Mouse (Mus musculus): ENCODE measurements at regions not wholly inside any gene's neighbourhood (a gene's known extent, or its start where the extent isn't known, plus 50 kb on each side); places are given as distances from the start of the nearest gene placed in this dataset.

DNA sequence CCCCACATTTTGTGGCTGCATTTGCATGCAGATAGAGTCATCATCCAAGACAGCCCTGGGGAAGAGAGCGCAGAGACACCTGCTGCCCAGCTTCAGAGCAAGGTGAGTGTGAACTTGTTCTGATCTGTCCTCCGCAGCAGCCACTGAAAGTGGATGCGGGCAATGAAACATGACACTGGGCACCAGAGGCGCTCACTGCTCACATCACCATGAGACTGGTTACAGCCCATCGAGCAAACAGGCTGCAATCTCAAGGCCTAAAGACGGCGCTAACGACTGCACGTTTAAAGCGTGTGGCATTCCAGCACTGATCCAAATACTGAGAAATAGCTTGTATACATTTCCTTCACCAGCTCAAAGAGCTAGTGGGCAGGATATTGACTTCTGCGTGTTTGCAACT lies 65.8 kb downstream of the Barhl2 start:
- intact Hi-C loops (cut with DNase I) = no loop called here

DNA sequence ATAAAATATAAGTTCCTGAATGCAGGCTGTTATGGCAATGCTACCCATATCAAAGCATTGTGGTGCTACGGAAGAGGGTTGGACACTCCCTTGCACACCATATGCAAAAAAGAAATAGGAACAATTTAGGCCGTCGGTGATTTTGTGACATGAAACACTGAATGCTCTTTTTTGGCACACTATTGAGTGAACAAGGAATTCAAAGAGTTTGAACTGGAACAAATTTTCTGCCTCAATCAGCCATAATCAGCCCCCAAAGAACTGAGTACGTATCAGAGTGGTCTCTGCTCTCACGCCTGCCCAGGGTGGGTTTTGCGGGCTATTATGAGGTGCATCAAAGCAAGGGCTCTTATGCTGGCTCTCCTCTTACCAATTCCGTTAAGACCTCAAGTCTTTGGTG lies 71.3 kb downstream of the Barhl2 start:
- no peak for DNase-seq
- intact Hi-C loops (cut with DNase I) = no loop called here

More for the DNA sequence above, 65.8 kb downstream of the Barhl2 start:
- DNase-seq = no peak

DNA sequence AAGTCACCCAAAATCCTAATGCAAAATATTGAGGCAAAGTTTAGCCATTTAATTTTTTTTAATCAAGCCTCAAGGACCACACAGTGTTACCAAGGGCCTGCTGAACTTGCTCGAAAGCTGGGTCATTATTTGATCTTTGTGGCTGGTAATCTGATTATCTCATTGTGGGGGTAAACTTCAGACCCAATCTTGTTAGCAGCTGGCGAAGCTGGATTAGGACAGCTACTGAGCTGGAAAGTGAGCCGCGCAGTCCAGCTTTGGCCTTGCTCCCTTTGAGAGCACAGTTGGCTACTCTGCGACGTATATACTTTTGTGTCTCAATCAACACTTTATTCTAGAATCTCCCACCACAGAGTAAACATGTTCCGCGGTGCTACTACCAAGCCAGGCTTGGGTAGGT lies 72.1 kb downstream of the Barhl2 start:
- no peak for DNase-seq
- intact Hi-C loops (cut with DNase I) = no loop called here

DNA sequence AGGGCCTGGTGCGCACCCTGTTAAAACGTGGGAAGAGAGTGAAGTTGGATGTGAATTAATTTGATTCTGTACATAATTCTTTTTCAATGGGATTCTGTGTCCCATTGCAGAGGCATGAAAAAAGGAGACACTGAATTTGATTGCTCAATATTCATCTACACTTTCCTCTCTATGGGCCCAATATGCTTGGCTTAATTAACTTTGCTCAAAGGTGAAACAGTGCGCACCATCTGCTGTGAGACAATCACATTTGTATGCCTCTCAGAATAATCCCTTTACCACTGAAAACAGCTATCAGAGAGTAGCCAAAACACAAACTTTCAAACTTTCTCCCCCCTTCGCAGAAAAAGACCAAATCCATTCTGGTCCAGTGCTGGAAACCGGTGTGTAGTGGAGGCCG lies 72.7 kb downstream of the Barhl2 start:
- intact Hi-C loops (cut with DNase I) = no loop called here
- no peak for DNase-seq

DNA sequence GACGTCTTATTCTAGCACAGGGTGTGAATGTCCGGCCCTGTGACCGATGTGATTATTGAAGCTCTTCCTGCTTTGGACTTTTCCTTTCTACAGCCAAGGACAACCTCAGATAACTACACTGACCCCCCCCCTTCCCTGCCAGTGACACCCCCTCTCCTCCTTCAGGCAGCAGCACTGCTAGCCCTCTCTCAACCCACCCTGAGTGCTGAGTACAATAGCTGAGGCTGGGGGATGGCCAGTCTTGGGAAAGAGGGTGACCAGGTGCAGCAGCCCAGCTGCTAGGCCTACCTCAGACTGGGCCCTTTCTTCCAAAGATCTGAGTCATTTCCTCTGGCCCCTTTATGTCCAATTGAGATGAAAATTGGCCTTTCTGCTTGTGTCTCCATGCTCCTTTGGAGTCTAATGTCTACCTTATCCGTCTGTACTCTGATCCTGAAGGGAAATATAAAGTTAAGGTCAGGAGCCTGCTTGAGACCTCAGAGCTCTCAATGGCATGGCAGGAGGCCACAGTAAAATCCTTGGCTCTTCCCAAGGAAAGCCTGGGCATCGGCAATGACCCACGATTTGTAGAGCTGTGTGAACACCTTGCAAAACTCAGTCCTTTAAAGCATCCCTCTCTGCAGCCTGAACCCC lies 73.7 kb downstream of the Barhl2 start:
- intact Hi-C loops (cut with DNase I) = no loop called here
- DNase-seq = no peak

DNA sequence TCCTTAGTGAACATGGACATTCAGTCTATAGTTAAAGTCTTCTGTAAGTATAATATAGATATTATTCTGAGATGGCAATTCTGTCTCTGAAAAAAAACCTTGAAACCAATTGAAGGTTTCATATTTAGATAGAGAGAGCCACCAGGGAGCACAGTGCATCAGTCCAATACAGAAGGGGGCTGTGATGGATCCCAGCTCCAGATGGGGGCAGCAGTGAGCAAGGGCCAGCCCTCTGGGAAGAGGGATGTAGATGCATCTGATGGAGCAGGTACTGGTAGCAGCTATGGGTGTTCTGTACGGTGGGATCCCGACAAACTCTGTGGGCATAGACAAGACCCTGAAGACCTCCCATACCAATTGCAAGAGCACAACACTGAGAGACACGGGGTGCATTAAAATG lies 76.0 kb downstream of the Barhl2 start:
- intact Hi-C loops (cut with DNase I) = no loop called here
- DNase-seq = no peak

DNA sequence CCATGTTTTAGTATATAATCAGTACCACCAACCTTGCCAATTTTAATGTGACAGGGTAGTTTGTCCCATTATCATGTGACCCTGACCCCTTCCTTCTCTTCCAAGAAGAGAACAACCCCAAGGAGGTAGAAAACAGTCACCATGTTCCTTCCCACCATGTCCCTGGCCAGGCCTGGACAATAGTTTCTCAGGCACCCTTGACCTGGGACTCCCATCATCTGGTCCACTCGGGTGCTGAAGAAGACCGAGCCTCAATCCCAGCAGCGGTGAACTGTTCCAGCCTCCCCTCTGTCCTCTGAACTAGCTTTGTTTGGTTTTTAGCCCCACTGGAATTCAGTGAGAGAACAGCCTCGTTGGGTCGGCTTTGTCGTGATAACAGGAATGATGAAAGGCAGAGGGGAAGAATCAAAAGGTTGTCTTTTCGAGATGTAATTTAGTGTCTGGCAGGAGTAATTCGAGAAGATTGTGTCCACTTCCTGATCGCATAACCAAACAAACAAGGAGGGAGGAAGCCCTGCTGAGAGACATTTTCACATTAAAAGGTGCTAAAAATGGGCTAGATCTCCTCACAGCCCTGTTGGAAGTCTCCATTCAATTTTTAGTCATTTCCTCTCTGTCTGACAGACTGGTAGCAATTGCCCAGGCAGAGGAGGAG lies 77.2 kb downstream of the Barhl2 start:
- intact Hi-C loops (cut with DNase I) = no loop called here
- DNase-seq = no peak

DNA sequence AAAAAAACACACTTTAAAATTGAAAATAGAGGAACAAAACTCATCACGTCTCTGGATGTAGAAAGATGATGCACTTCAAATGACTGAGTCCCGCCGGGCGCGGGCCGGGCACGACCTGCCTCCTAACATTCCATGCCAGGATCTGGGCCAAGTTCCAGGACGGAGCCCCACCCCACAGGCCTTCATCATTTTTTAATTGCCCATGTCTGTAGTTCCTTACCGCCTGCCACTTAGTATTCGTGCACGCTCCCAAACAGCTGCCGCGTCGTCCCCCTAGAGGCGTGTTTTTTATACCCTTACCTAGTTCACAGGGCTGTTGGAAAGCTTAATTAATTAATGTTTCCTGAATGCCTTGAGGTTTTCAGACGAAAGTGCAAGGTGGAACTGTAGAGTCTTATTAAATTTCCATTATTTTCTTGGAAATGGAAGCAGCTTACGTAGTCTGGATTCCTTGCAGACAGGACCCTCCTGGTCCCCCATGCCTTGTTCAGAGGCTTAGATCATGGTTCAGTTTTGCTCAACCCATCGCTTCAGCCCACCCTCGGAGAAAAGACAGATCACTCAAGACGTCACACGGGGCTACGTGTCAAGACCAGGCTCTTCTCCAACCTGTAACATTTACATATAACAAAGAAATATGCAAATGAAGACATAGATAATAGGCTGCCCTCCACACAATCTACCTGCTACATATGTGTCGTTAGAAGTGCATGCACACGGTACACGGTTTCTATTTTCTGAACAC lies 81.0 kb downstream of the Barhl2 start:
- DNase-seq = no peak
- intact Hi-C loops (cut with DNase I) = no loop called here

DNA sequence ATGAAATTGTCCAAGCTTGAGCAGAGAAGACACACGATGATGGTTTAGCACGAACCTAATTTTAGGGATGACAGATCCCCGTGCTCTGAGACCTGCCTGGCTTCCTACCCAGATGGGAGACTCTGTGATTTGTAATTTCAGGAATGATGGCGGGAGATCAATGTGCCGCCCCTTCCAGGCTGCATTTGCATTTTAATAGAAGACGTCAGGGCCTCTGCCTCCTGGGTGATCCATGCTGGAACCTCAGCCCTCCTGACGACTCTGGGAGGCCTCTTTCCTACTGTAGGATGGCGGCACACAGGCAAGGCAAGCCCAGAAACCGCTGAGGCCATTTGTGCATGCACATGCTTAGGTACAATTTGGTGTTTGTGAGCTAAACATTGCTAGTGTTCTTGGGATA lies 90.1 kb downstream of the Barhl2 start:
- DNase-seq = no peak
- intact Hi-C loops (cut with DNase I) = loop anchor here (10.0 kb wide), 1 partner anchor 287 kb away; no protein-coding TSS in a partner anchor

DNA sequence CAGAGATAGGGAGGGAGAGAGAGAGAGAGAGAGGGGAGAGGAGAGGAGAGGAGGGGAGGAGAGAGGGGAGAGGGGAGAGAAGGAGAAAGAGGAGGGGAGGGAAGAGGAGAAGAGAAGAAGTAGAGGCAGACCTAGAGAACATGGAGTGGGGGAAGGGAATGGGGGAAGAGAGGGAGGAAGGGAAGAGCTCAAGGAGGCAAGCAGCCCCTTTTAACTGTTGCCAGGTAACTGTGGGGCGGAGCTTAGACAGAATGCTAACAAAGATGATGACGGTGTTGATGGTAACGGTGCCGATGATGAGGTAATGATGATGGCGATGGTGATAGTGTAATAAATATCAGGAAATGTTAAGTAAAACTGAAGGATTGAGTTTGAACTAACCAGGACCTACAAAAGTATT lies 90.7 kb downstream of the Barhl2 start:
- no peak for DNase-seq
- intact Hi-C loops (cut with DNase I) = loop anchor here (10.0 kb wide), 1 partner anchor 287 kb away; no protein-coding TSS in a partner anchor

DNA sequence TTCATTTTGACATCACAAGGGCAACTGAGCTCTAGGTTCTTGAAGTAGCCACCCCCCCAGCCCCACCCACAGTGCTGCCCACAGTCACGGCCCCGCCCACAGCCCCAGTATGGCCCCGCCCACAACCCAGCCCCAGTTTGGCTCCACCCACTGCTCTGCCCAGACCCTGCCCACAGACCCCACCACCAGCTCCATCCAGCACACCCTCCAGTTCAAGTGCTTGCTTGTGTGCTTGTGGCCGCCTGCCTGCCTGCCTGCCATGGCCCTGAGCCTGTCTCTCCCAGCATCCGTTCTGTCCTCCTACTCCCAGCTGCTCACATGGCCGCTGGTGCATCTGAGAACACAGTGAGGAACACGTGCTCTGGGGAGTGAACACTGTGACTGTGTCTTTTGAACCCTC lies 92.0 kb downstream of the Barhl2 start:
- DNase-seq = no peak
- intact Hi-C loops (cut with DNase I) = loop anchor here (10.0 kb wide), 1 partner anchor 289 kb away; no protein-coding TSS in a partner anchor

DNA sequence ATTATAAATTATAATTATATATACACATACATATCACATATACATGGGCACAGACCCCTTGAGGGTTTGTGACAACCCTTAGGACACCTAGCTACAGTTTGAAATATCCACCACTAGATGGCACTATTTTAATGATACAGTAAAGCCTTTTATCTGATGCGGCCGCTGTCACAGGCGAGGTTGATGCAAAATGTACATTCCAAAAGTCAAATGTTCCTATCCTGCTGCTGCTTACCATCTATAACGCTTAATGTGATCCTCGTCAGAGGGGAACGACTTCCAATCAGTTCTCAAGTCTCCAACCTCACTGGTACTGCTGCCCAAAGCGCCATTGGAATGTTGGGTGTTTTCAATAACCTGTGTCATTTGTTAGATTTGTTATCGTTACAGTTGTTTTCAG lies 92.9 kb downstream of the Barhl2 start:
- peak in 1 of 2 experiments; percentile 1 for DNase-seq

DNA sequence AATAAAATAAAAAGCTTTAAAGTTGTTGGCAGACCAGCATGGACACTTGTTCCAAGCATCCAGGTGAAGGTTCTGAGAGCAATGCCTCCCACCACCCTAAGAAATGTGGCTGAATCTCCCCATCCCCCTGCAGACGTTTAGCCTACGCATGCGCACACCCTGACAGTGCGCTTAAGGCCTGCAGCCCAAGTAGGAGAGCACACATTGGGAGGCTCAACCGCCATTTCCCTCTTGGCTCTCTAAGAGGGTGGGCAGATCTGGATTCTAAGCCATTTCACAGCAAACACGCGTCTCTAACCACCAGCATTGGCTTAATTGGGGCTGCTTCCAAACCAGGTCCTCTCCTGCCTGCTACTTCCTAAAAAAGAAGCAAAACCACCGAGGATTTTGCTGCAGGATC lies 106.6 kb downstream of the Barhl2 start:
- DNase-seq = no peak
- intact Hi-C loops (cut with DNase I) = no loop called here

More for the DNA sequence above, 92.9 kb downstream of the Barhl2 start:
- intact Hi-C loops (cut with DNase I) = loop anchor here (2.0 to 10.0 kb wide), 2 partner anchors 290 to 426 kb away; no protein-coding TSS in a partner anchor

DNA sequence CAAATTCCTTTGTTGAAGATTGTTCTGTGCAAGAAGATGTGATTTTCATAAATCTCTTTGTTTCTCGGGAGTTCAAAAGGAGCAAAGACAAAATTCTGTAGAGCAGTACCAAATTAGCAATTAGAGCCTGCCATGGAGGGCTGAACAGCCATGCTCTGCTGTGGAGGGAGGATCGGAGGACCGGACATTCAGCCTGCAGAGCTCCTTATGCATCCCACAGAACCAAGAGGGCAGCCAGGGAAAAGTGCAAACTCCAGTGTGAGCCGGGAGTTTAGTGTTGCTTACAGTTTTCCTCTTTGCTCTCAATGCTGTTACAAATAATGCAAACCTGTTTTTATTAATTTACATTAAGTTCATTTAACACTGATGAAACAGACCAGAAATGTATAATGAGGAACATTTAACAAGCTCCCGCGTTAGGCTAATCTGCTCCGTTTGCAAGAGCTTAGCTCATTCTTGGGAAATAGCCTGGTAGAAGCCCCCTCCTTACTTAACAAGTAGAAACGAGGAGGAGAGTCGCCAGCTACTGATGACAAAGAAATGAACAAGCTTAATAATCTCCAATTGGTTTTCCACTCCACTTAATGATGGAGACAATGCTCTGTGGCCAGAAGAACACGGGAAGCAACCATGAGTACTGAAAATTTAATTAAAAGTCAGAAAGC lies 108.0 kb downstream of the Barhl2 start:
- intact Hi-C loops (cut with DNase I) = no loop called here
- no peak for DNase-seq

DNA sequence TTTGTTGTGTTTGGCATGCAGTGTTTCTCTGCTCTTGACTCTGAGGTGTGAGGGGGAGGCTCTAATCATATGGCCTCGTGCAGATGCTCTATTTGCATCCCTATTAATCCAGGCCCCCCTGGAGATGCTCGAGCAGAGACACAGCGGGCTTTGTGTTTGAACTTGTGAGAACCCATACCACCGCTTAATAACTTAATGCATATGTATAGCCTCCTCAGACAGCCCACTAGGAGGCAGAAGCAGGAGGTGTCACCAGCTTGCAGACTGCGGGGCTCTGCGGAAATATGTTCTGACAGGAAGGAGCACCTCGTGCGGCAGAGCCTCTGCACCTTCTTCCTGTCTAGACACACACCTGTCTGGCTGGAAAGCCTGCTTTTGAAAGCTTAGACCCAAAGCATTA lies 113.7 kb downstream of the Barhl2 start:
- DNase-seq = no peak
- intact Hi-C loops (cut with DNase I) = no loop called here

DNA sequence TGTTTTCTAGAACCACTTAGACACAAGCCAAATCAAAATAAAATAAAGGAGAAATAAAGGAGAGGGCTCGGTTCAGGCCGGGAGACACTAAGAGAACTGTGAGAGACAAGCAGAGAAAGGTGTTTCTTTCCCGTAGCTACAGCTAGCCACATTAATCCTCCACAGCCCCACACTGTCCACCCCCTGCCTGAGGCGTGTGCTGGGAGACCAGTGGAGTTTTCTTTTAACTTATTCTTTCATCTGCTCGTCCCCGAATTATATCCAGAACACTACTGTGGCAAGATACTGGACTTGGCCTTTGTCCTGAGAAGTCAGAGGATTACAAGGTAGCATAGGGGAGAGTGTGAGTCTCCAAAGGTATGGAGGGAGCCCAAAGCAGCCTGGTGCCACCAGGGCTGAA lies 114.4 kb downstream of the Barhl2 start:
- DNase-seq = no peak
- intact Hi-C loops (cut with DNase I) = no loop called here

DNA sequence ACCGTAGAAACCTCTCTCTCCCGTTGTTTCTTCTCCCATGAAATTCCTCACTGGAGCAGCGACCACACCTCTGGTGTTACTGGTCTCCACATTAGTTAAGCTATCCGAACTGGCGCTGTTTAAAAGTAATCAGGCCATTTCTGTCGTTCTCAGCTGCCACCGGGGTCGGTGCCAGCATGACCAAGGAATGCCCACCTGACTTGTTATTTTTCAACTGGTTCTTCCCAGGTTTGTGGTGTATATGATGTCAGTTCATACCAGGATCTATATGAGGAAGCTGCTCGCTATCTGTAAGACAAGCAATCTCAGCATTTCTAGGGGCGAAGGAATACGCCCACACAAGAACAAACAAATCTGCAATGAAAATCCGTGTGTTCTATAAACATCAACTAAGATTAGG lies 116.6 kb downstream of the Barhl2 start:
- no peak for DNase-seq
- intact Hi-C loops (cut with DNase I) = no loop called here

DNA sequence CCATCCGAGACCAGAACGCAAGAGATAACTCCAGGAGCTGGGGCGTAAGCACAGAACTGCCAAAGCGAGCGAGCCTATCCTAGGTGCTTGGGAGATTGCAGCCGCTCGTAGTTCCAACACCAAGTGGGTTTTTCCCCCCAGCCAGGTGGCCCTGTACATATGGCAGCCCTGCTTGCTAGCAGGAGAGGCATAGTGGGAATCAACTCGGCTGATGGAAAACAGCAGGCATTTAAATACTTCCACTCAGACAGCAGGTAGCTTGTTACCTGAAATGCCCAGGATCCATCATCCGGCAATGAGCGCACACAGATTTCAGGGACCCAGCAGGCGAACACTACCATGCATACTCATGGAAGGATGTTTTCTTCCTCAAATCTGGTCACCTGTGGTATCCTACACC lies 122.3 kb downstream of the Barhl2 start:
- intact Hi-C loops (cut with DNase I) = no loop called here
- no peak for DNase-seq

DNA sequence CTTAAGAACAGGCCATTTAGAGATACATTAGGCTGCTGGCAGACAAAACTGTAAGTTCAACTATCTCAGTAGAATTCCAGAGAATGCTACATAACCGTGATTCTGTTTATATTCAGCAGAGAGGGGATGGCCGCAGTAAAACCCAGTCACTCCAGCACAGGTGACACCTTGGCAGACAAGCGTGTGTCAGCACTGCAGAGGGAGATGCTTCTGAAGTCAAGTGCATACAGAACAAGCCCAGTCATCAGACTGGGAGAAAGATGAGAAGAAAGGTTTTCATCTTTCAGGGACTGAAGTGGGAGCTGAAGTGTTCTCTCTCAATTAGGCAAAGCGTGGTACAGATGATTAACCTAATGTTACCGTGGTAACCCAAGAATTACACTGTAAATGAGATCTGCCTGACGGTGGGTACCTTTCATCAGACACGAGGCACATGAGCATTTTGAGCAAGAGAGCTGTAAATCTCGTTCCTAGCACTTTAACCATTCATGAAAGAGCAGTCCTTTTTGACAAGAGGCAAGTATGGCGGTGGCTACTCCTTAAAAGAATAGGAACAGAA lies 130.3 kb downstream of the Barhl2 start:
- DNase-seq = no peak
- intact Hi-C loops (cut with DNase I) = no loop called here

DNA sequence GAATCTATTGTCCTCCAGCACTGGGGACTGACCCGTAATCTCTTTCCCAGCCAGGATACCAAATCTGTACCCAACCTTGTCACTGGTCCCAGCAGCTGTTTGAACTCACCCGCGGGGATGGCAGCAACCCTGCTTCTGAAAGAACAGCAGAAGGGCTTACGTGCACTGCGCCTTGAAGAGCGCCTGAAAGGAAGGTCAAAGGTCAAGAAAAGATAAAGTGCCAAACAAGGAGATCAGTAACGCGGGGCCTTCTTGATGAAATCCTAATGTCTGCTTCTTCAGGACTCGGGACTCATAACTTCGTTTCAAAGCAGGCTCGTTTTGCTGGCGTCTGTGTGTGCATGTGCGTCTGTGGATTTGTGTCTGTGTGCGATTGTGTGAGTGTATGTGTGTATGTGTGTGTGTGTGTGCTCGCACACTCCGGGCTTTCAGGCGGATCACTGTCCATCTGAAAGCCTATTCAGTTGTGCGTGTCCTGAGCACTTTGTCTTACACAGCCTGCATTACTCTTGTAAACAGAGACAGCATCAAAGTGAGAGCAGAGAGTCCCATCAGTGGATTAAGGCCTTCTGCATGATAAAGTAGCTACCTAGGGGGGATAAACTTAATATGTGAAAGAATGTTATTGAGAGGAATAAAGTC lies 135.3 kb downstream of the Barhl2 start:
- intact Hi-C loops (cut with DNase I) = no loop called here
- no peak for DNase-seq

Data from heart, postnatal 36 days (tissue).